Mouse (Mus musculus) right cerebral cortex, postnatal 4 days (tissue): ENCODE measurements around the gene Ermp1.

Experiments used
- DNase-seq: peaks from one replicate; pipeline ENCODE4 v3.0.0-alpha.2; 2022

Gene Ermp1

DNA sequence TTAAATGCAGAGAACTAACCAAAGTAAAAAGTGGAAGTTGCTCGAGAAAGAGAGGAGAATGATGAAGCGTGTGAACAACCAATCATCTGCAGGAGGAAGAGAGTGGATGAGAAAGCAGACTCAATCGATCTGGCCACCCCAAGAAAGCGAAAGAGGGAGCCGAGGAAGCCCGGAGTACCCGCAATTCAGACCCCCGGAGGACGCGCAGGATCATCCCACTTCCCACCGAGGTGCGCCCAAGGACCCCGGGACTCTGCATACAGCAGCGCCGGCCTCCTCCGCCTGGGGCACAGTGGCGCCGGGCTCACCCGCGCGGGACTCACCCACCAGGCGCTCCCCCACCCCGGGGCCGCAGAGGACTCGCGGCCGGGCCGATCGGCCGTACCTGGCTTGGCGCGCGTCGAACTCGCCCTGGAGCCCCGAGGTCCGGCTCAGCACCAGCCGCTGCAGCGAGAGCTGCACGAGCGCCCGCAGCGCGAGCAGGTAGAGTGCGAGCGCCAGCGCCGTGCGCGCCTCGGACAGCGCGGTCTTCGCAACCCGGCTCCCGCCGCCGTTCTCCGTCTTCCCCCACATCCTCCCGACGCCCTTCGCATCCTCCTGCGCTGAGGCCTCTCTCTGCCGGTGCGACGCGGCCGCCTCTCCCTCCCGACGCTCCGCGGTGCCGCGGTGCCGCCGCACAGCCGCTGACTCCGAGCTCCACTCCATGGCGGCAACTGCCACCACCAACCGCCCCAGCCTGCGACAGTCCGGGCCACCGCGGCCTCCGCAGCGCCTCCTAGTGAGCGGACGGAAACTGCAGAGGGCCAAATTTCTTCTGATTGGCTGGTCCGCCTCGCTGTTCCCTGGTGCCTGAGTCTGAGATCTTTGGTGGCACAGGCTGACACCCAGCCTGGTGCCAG is at the start of gene Ermp1:
Ermp1 (minus strand) TSS at position 765 of the 899 bp plus-strand sequence.
- peak; percentile 99 for DNase-seq

DNA sequence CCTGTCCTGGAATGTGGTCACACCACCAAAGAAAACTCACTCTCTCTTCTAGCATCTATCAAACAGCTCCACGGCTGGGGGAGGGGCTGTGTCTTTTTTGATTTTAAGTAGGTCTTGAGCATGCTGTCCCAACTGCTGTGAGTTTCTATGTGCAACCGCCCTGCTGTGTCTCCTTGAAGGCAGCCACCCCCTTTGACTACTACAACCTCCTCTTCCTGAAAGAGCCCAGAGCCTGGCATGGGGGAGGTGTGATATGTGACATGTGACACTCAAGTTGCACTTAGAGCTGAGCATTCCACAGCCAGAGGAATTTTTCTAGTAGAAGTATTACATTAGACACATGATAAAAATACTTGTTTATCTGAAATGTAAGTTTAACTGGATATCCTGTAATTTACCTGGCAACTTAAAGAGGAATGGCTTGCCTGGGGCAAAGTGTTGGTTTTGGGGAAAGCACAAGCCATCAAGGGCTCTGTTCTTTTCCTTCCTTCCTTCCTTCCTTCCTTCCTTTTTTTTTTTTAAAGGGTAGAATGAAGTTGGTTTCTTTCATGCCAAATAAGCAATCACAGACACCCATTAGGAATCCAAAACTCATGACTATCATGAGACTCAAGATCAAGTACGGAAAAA is 49.1 kb upstream of the Ermp1 start, which contains the start of gene Mlana:
Mlana (plus strand) TSS at position 580 of the 630 bp plus-strand sequence.
- no peak for DNase-seq

DNA sequence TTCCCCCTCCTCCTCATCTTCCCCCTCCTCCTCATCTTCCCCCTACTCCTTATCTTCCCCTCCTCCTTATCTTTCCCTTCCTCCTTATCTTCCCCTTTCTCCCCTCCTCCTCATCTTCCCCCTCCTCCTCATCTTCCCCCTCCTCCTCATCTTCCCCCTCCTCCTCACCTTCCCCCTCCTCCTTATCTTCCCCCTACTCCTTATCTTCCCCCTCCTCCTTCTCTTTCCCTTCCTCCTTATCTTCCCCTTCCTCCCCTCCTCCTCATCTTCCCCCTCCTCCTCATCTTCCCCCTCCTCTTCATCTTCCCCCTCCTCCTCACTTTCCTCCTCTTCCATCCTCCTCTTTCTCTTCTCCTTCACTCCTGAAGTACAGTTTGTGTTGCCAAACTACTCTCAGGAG is 48.6 kb upstream of the Ermp1 start:
- DNase-seq = no peak

GRCm38 (mm10) chr19:29696309-29696708 is 48.1 kb upstream of the Ermp1 start:
- DNase-seq = no peak

- no peak for DNase-seq
Observed at GRCm38 (mm10) chr19:29695071-29695470, 46.9 kb upstream of the Ermp1 start.

GRCm38 (mm10) chr19:29683844-29684540 is 35.8 kb upstream of the Ermp1 start:
- peak; percentile 93 for DNase-seq

DNA sequence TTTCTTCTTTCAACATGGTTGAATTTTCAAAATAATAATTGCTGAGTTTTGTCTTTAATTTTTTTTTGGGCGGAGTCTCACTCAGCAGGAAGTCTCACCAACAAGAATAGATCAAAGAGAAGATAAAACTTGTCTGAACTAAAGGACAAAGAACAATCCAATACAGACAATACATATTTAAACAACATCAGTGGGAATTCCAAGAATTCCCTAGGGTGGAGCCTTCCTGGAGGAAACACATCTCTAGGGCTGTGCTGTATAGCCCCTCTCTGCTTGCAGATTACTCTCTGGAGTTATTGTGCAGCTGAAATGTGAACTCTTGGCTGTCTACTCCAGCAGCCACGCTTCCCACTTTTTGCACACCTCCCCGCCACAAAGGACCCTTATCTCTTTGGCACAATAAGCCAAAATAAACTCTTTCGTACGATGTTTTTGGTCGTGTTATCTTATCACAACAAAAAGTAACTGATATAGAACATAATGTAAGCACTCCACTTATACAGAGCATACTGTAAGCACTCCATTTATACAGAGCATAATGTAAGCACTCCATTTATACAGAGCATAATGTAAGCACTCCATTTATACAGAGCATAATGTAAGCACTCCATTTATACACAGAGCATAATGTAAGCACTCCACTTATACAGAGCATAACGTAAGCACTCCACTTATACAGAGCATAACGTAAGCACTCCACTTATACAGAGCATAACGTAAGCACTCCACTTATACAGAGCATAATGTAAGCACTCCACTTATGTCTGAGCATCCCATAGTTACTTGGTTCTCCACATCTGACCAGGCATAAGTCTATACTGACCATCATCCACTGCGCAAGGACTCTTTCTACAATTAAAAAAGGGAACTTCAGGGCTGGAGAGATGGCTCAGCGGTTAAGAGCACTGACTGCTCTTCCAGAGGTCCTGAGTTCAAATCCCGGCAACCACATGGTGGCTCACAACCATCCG is 32.3 kb upstream of the Ermp1 start:
- DNase-seq = no peak

GRCm38 (mm10) chr19:29678181-29678778 is 30.1 kb upstream of the Ermp1 start:
- no peak for DNase-seq

GRCm38 (mm10) chr19:29676479-29677193 is 28.4 kb upstream of the Ermp1 start:
- DNase-seq = no peak

DNA sequence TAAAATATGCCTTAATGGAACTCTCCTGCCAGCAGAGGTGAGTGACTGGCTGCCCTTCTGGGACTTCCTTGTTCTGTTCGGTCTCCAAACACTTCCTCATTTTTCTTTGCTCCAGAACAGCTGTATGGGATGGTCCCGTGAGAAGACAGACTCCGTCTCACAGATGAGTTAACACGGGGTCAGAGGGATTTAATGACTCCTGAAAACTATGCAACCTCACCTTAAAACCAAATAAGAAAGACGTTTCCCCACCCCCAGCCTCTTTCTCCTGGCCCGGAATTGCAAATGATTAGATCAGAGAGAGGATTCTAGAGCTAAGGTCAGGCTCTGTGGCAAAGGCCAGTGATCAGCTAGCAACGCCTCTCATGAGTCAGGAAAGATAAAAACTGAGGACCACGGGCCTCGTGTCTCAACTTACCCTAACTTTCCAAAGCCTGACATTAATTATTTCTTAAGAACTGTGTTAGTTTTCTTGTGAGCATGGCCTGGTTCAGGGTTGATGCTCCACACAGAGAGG is 27.4 kb upstream of the Ermp1 start:
- DNase-seq = no peak

- no peak for DNase-seq
Observed at GRCm38 (mm10) chr19:29674946-29675345, 26.7 kb upstream of the Ermp1 start.

GRCm38 (mm10) chr19:29672660-29673059 is 24.4 kb upstream of the Ermp1 start:
- DNase-seq = no peak

- DNase-seq = no peak
Observed at GRCm38 (mm10) chr19:29671160-29671559, 22.9 kb upstream of the Ermp1 start.

- DNase-seq = no peak
Observed at GRCm38 (mm10) chr19:29670247-29670646, 22.0 kb upstream of the Ermp1 start.

DNA sequence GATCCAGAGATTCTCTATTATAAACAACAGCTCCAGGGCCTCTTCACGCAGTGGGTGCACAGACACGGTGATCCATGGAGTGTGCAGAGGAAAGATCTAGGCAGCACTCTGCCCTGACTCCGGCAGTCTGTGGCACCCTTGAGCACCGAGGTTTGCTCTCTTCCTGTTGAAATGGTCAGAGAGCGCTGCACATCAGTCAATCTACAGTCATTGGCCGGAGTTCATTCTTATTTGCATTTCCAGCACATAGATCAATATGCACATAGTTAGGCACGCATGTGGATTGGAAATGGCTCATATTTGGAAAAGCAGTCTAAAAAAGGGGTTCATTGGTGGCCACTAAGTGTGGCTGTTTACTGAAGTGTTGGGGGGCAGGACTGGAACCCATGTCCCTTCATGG is 19.9 kb upstream of the Ermp1 start:
- no peak for DNase-seq

GRCm38 (mm10) chr19:29666965-29667594 is 18.9 kb upstream of the Ermp1 start:
- no peak for DNase-seq

GRCm38 (mm10) chr19:29666164-29666563 is 17.9 kb upstream of the Ermp1 start:
- DNase-seq = no peak

DNA sequence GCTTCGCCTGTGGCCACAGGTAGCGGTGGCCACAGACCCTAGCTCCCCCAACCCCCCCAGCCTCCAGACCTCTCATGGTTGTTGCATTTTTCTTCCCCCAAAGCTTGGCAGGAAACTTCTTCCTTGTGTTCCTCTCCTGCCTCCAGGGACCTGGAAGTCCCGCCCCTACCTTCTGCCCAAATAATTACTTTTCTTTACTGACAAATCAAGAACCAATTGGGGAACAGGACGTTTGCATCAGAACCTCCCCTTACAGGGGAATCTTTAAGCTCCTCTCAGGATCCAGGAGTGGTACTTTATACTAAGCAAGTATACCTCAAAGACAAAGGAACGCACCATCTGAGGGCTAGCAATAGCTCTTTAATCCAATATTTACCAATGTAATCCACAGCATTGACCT is 16.7 kb upstream of the Ermp1 start:
- DNase-seq = no peak

DNA sequence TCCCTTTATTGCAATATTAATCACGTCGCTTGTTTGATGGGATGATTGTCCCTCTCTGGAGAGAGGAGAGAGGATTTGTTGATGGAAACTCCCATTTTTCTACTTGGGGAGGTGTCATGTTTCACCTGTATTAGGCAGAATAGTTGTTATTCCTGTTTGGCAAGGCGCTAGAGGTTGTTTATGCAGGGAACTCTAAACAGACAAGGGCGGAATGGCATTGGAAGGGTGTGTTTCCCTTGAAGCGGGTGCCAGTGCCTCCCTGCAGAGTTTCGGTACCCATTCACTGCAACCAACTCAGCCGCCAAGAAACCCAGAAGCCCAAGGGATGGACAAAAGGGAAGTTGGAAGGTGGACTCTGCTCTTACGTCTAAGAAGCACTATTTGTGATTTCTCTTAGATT is 15.6 kb upstream of the Ermp1 start:
- DNase-seq = no peak

DNA sequence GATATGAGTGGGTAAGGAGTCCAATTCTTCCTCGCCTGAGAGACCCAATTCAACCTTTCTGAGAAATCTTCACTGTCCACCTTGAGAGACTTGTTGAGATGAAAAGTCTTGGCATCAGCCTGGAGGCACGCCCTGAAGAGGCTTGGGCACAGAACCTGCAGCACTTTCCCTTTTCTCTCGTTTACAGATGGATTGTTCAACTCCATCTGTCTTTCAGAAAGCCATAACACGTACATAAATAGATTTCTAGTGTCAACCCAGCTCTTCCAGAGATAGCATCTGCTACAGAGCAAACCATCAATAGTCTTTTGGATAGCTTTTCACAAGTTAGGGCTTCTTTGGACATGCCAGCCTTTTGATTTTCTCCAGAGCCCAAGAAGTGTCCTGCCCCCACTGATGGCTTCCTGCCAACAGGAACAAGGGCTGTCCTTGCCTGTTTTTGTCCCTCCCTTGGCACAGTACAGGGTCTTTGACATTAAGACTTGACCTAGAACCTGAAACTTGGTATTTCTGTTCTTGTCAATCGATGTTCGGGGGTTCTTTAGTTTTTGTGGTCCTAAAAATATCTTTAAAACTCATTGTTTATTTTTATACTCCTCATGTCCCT is 13.9 kb upstream of the Ermp1 start:
- no peak for DNase-seq
